Mouse (Mus musculus): ENCODE measurements around the gene Bace1. TPM values are rescaled to one million over a fixed set of nuclear protein-coding genes. Genes with fewer than 3 reads are reported as not detected.

The Bace1 gene
- 5.1 TPM for polyA plus RNA-seq (2017; shearing (Covaris generic))

GRCm38 (mm10) chr9:45838434-45839138, at the start of gene Bace1:
Gene Bace1, plus strand, starts transcription at chr9:45838580.

GRCm38 (mm10) chr9:45828291-45828963, 10.0 kb upstream of the Bace1 start, which contains the start of gene Cep164:
Gene Cep164, minus strand, starts transcription at chr9:45828691.

GRCm38 (mm10) chr9:45906355-45907077, 68.1 kb downstream of the Bace1 start, which contains the start of the genes Pcsk7 and Rnf214:
Gene Pcsk7, plus strand, starts transcription at chr9:45906497.
Gene Rnf214, minus strand, starts transcription at chr9:45906911.

Other genes starting within 250 kb of the Bace1 start
- 20.1 TPM for gene Cep164, start 9.9 kb upstream of the Bace1 start, polyA plus RNA-seq (2017; shearing (Covaris generic))
- 53.4 TPM for gene Pcsk7, start 67.9 kb downstream of the Bace1 start, polyA plus RNA-seq (2017; shearing (Covaris generic))
- gene Rnf214, start 68.3 kb downstream of the Bace1 start, polyA plus RNA-seq (2017; shearing (Covaris generic)): 49.2 TPM
- gene Tagln, start 97.5 kb downstream of the Bace1 start, polyA plus RNA-seq (2017; shearing (Covaris generic)): 2.2 TPM
- 40.3 TPM for gene Sidt2, start 116.7 kb downstream of the Bace1 start, polyA plus RNA-seq (2017; shearing (Covaris generic))
- gene Pafah1b2, start 174.1 kb downstream of the Bace1 start, polyA plus RNA-seq (2017; shearing (Covaris generic)): 74.9 TPM
- gene Sik3, start 174.2 kb downstream of the Bace1 start, polyA plus RNA-seq (2017; shearing (Covaris generic)): 4.1 TPM